Mouse (Mus musculus) CH12.LX (cell line): Measurements from ENCODE around the gene AI837181. TPM values are rescaled to one million over a fixed set of nuclear protein-coding genes. Genes with fewer than 3 reads are reported as not detected.

Experiments
- DNase-seq: peaks from one replicate; pipeline ENCODE4 v3.0.0-alpha.2; 2013; ENCODE audit errors: extremely low read depth
- H3K27ac ChIP-seq: 2 replicates; pipeline ENCODE4 v1.5.1; 2012; ENCODE audit warnings: low read depth, mild to moderate bottlenecking, control low read depth, moderate library complexity; ENCODE audit not compliant: insufficient read depth
- H3K27me3 ChIP-seq: replicated peaks from 2 replicates; pipeline ENCODE3; 2012; ENCODE audit warnings: inconsistent platforms
- H3K36me3 ChIP-seq, 2 experiments: replicated peaks in 1 of 2; 2 replicates each; pipeline versions ENCODE3 to v1.6.1; 2012; ENCODE audit warnings: inconsistent platforms in 1 of 2, low read length in 1 of 2, mild to moderate bottlenecking in 1 of 2, mixed read lengths in 1 of 2, moderate library complexity in 1 of 2; ENCODE audit not compliant: control insufficient read depth in 1 of 2, insufficient read depth in 1 of 2
- H3K4me1 ChIP-seq, 2 experiments: 2 replicates each; pipeline ENCODE4 v1.6.1; 2012; ENCODE audit warnings: inconsistent platforms in 1 of 2, moderate library complexity in 1 of 2; ENCODE audit not compliant: insufficient read depth in 2 of 2, control insufficient read depth in 1 of 2
- H3K4me2 ChIP-seq: 2 replicates; pipeline ENCODE4 v1.6.1; 2012; ENCODE audit warnings: low read depth, mild to moderate bottlenecking, control low read depth; ENCODE audit not compliant: poor library complexity, insufficient read depth, severe bottlenecking
- H3K4me3 ChIP-seq, 3 experiments: fragments of 150-350 bp in 1 of 3; sonication (generic) in 1 of 3; replicated peaks in 1 of 3; 2 replicates each; pipeline versions ENCODE3 to v1.5.1; 2011 to 2012; ENCODE audit warnings: low read depth in 2 of 3, low read length in 2 of 3, mild to moderate bottlenecking in 2 of 3, moderate library complexity in 2 of 3, control low read depth in 1 of 3, improper control_type of control experiment in 1 of 3, inconsistent platforms in 1 of 3, mixed read lengths in 1 of 3; ENCODE audit not compliant: poor library complexity in 1 of 3
- H3K79me2 ChIP-seq: replicated peaks from 2 replicates; pipeline ENCODE4 v1.6.1; 2012; ENCODE audit warnings: mild to moderate bottlenecking, moderate library complexity; ENCODE audit not compliant: control insufficient read depth, poor library complexity, insufficient read depth, severe bottlenecking; ENCODE audit errors: extremely low read depth
- H3K9ac ChIP-seq: 2 replicates; pipeline ENCODE4 v1.6.1; 2012; ENCODE audit warnings: low read depth, mild to moderate bottlenecking, control low read depth, moderate library complexity; ENCODE audit not compliant: insufficient read depth
- H3K9me3 ChIP-seq: replicated peaks from 2 replicates; pipeline ENCODE3; 2012; ENCODE audit warnings: low read length, inconsistent platforms, mixed read lengths
- CTCF ChIP-seq, 2 experiments: IDR thresholded peaks in 1 of 2; conservative IDR thresholded peaks in 1 of 2; 2 replicates each; pipeline ENCODE4 v1.5.1; 2011 to 2012; ENCODE audit warnings: low read depth in 2 of 2, low read length in 2 of 2, improper control_type of control experiment in 1 of 2, inconsistent platforms in 1 of 2, mild to moderate bottlenecking in 1 of 2, moderate library complexity in 1 of 2
- ELF1 ChIP-seq: IDR thresholded peaks from 2 replicates; pipeline ENCODE4 v1.6.1; 2014; ENCODE audit warnings: low read depth, mild to moderate bottlenecking, inconsistent platforms, low read length, improper control_type of control experiment
- HCFC1 ChIP-seq: IDR thresholded peaks from 2 replicates; pipeline ENCODE4 v1.6.1; 2012; ENCODE audit warnings: low read depth, mild to moderate bottlenecking, inconsistent platforms, low read length, improper control_type of control experiment
- IRF4 ChIP-seq: IDR thresholded peaks from 2 replicates; pipeline ENCODE4 v1.6.1; 2014; ENCODE audit warnings: low read depth, mild to moderate bottlenecking, inconsistent platforms, low read length, improper control_type of control experiment
- MAZ ChIP-seq: IDR thresholded peaks from 2 replicates; pipeline ENCODE4 v1.6.1; 2012; ENCODE audit warnings: low read depth, mild to moderate bottlenecking, inconsistent platforms, low read length, improper control_type of control experiment, moderate library complexity
- MEF2A ChIP-seq: IDR thresholded peaks from 2 replicates; pipeline ENCODE4 v1.6.1; 2014; ENCODE audit warnings: low read depth, mild to moderate bottlenecking, inconsistent platforms, low read length, improper control_type of control experiment, borderline replicate concordance
- MYC ChIP-seq: IDR thresholded peaks from 2 replicates; pipeline ENCODE4 v1.6.1; 2011; ENCODE audit warnings: low read depth, mild to moderate bottlenecking, improper control_type of control experiment, low read length
- NELFE ChIP-seq: IDR thresholded peaks from 2 replicates; pipeline ENCODE4 v1.6.1; 2011; ENCODE audit warnings: low read depth, low read length, improper control_type of control experiment
- PAX5 ChIP-seq: IDR thresholded peaks from 2 replicates; pipeline ENCODE4 v1.6.1; 2012; ENCODE audit warnings: low read length, inconsistent platforms, mixed read lengths
- POLR2A ChIP-seq: IDR thresholded peaks from 2 replicates; pipeline ENCODE4 v1.6.1; 2011; ENCODE audit warnings: low read depth, mild to moderate bottlenecking, improper control_type of control experiment, low read length
- POLR2AphosphoS2 ChIP-seq: IDR thresholded peaks from 2 replicates; pipeline ENCODE4 v1.6.1; 2011; ENCODE audit warnings: low read depth, low read length, improper control_type of control experiment
- RAD21 ChIP-seq: IDR thresholded peaks from 2 replicates; pipeline ENCODE4 v1.6.1; 2011; ENCODE audit warnings: low read depth, mild to moderate bottlenecking, low read length, improper control_type of control experiment, moderate library complexity
- RCOR1 ChIP-seq: conservative IDR thresholded peaks from 2 replicates; pipeline ENCODE4 v1.6.1; 2012; ENCODE audit warnings: low read depth, mild to moderate bottlenecking, inconsistent platforms, low read length, improper control_type of control experiment
- SMC3 ChIP-seq: IDR thresholded peaks from 2 replicates; pipeline ENCODE4 v1.6.1; 2011; ENCODE audit warnings: low read depth, low read length, improper control_type of control experiment
- USF1 ChIP-seq: IDR thresholded peaks from 2 replicates; pipeline ENCODE4 v1.6.1; 2014; ENCODE audit warnings: low read depth, mild to moderate bottlenecking, inconsistent platforms, low read length, improper control_type of control experiment
- ZC3H11A ChIP-seq: IDR thresholded peaks from 2 replicates; pipeline ENCODE4 v1.6.1; 2012; ENCODE audit warnings: low read depth, mild to moderate bottlenecking, inconsistent platforms, low read length, improper control_type of control experiment
- ZMIZ1 ChIP-seq: IDR thresholded peaks from 2 replicates; pipeline ENCODE4 v1.6.1; 2012; ENCODE audit warnings: low read depth, mild to moderate bottlenecking, inconsistent platforms, low read length, improper control_type of control experiment
- ZNF384 ChIP-seq: IDR thresholded peaks from 2 replicates; pipeline ENCODE4 v1.6.1; 2012; ENCODE audit warnings: low read depth, low read length, improper control_type of control experiment, inconsistent platforms
- dilution Hi-C: fragments of 300-500 bp; cut with MboI; formaldehyde crosslinking; loops from 2 replicates; pipeline ENCODE4 v1.14.3; 2020; ENCODE audit warnings: low sequenced_read_pairs; ENCODE audit not compliant: extremely low pct_unique_long_range_greater_than_20kb, extremely low pct_ligation_motif_present
- in situ Hi-C: fragments of 300-500 bp; cut with MboI; formaldehyde crosslinking; loops from 3 replicates; pipeline ENCODE4 v1.14.3; 2019; ENCODE audit warnings: low sequenced_read_pairs, low pct_ligation_motif_present, low pct_unique_long_range_greater_than_20kb, mixed read lengths
- polyA plus RNA-seq: library from polyadenylated mRNA; unstranded; fragments of >175 nt; gene quantifications from 2 replicates; pipeline ENCODE4 v1.2.1, GENCODE M21; 2012; ENCODE audit warnings: low read depth; ENCODE audit not compliant: insufficient read length
- total RNA-seq, 2 experiments: library from RNA; depleted of rRNA; stranded (reverse); fragments of 300-350 nt in 1 of 2; fragments of >200 nt in 1 of 2; gene quantifications; 2 replicates each; pipeline ENCODE4 v1.2.3; 2012 to 2014

AI837181 gene
- total and polyA plus RNA-seq, 3 experiments: 9.8 to 25.1 (median 22.0) TPM

DNA sequence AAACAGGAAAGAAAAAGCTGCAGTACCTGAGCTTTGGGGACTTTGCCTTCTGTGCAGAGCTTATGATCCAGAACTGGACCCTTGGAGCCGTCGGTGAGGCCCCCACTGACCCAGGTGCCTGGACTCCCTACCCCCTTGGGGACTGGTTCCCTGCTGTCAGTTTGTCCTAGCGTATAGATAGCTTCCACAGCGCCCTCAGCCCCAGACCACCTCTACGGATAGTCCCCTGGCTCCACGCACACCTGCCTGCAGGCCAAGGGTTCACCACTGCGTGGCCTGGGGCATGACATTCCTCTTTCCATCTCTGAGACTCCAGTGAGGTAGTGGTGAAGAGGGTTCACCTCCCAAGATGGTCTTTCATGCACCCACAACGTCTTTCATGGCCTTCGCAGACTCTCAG, 38.3 kb downstream of the AI837181 start:
- Histone ChIP-seq H3K4me1 (peaks cover 3 to 18% of the 10 kb centered on the region in 2 experiments; a peak in 3 of 4 replicates), H3K9me3 (no peaks in the 10 kb centered on the region), H3K9ac (no peak overlapping the region), H3K79me2 (peaks cover 6% of the 10 kb centered on the region), H3K4me2 (no peak overlapping the region), H3K27ac (no peak overlapping the region), H3K36me3 (peaks cover 57 to 68% of the 10 kb centered on the region in 2 experiments), H3K4me3 (no peak overlapping the region), H3K27me3 (peaks cover 7% of the 10 kb centered on the region)
- dilution Hi-C loops: no loop called here
- DNase-seq: no peak
- TF ChIP-seq MAZ (no peak), POLR2A (no peak), ZC3H11A (no peak), MEF2A (no peak), RCOR1 (no peak), ZNF384 (no peak), SMC3 (no peak), NELFE (no peak), USF1 (no peak), HCFC1 (no peak), MYC (no peak), ELF1 (no peak), POLR2AphosphoS2 (no peak), ZMIZ1 (no peak), IRF4 (no peak), PAX5 (no peak)
- in situ Hi-C loops: no loop called here

DNA sequence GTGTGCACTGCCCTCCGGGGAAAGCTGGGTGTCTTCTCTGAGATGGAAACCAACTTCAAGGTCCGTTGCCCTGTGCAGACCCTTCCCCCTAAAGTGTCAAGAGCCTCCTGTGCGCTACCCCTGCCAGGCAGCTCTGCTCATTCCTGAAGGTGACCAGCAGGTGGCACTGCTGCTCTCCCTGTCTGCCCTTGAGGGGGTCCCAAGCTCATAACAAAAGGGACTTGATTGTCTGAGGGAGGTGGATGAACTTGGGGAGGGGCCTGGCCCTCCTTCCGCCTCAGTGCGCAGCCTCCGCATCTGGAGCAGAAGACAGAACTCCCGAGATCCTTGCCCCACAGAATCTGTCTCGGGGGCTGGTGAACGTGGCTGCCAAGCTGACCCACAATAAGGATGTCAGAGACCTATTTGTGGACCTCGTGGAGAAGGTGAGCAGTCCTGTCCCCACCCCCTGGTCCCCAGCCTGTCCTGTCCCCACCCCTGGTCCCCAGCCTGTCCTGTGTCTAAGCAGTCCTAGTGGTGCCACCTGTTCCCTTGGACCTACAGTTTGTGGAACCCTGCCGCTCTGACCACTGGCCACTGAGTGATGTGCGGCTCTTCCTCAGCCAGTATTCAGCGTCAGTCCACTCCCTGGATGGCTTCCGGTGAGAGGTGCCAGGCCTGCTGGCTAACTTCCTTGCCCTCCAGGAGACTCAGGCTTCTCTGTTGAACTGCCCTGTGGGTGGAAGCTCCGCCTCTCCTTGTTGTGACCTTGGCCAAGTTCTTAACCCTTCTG, 39.0 kb downstream of the AI837181 start:
- in situ Hi-C loops (no loop called here), dilution Hi-C loops (no loop called here)
- peaks cover 2% of the 10 kb centered on the region for H3K27me3 ChIP-seq
- H3K4me2 ChIP-seq: no peak overlapping the region
- H3K27ac ChIP-seq: no peak overlapping the region
- H3K79me2 ChIP-seq: peaks cover 6% of the 10 kb centered on the region
- DNase-seq: peak; percentile 42
- no peak overlapping the region for H3K4me3 ChIP-seq
- TF ChIP-seq CTCF (conservative IDR thresholded peaks at IDR 0.05 in 1 of 2, IDR thresholded peaks at IDR 0.05 in 1 of 2; ENCODE audit: low read depth in 2 of 2, low read length in 2 of 2): peak; percentile 52 to 76; a peak in 3 of 4 replicates
- peak; percentile 58 for TF ChIP-seq SMC3
- TF ChIP-seq RAD21: peak; percentile 67
- no peak for TF ChIP-seq POLR2AphosphoS2
- no peaks in the 10 kb centered on the region for H3K9me3 ChIP-seq
- peaks cover 3 to 18% of the 10 kb centered on the region in 2 experiments; a peak in 3 of 4 replicates for H3K4me1 ChIP-seq
- peaks cover 57 to 73% of the 10 kb centered on the region in 2 experiments for H3K36me3 ChIP-seq
- H3K9ac ChIP-seq: no peak overlapping the region
